Mouse (Mus musculus) G1E (cell line): ENCODE measurements at regions not wholly inside any gene's neighbourhood (a gene's known extent, or its start where the extent isn't known, plus 50 kb on each side); places are given as distances from the start of the nearest gene placed in this dataset.

Experiments
- CTCF ChIP-seq: IDR thresholded peaks from 2 replicates; pipeline ENCODE4 v1.5.1; 2012; ENCODE audit warnings: low read depth, low read length, inconsistent platforms, mixed read lengths
- GATA1 ChIP-seq: IDR thresholded peaks from 2 replicates; pipeline ENCODE4 v1.6.1; 2012; ENCODE audit warnings: borderline replicate concordance, low read length, inconsistent platforms, mixed read lengths

- TF ChIP-seq CTCF: no peak
- TF ChIP-seq GATA1: no peak
Measured at GRCm38 (mm10) chr4:105299358-105299757, 142.2 kb downstream of the Plpp3 start.
